Mouse (Mus musculus): Measurements from ENCODE around the gene Sbno1.

- TF ChIP-seq POLR2A (IDR thresholded peaks at IDR 0.05; ENCODE audit: insufficient read depth, low read length) (no peak), CTCF (IDR thresholded peaks at IDR 0.05; ENCODE audit: low read depth, low read length) (no peak)
Observed at GRCm38 (mm10) chr5:124352141-124352920, 73.5 kb downstream of the Sbno1 start.
